Mouse (Mus musculus): Measurements from ENCODE around the gene Abca13. TPM values are rescaled to one million over a fixed set of nuclear protein-coding genes. Genes with fewer than 3 reads are reported as not detected.

Abca13 gene
- polyA plus RNA-seq, 1 experiment = not detected

DNA sequence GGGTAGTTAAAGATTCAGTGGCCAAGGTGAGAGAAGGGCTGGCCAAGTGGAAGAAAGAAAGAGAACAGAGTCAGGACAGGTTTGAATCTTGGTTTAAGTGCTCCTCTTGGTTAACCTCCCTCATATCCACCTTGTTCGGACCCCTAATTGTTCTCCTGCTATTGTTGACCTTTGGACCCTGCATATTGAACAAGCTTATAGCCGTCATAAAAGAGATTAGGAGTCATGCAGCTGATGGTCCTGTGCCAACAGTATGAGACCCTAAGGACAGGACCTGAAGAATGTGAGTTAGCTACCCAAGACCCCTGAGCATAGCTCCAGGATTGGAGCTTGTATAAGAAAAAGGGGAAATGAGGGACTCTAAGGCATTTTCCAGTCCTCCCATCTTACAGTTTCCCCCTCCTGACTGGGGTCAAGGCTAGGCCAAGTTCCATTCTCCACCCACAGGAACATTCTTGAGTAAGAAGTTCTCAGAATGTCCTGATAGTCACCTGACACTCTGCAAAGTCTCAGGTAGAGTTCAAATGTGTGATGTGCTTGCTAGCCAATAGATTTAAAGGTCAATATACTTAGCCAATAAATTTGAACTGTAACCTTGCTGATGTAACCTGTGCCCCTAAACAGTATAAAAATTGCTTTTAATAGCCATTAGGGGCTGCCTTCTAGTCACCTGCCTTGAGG lies 536.2 kb downstream of the Abca13 start:
- H3K4me1 ChIP-seq (ENCODE audit: control insufficient read depth, insufficient read depth, low read length) = no peaks in the 10 kb centered on the region
- H3K27ac ChIP-seq (ENCODE audit: insufficient read depth, low read depth, low read length) = no peak overlapping the region
- no peak overlapping the region for H3K4me3 ChIP-seq (ENCODE audit: insufficient read depth, low read length)
- TF ChIP-seq POLR2A (IDR thresholded peaks at IDR 0.05; ENCODE audit: borderline replicate concordance, low read depth, low read length) (no peak), CTCF (IDR thresholded peaks at IDR 0.05; ENCODE audit: low read depth, low read length) (no peak)

DNA sequence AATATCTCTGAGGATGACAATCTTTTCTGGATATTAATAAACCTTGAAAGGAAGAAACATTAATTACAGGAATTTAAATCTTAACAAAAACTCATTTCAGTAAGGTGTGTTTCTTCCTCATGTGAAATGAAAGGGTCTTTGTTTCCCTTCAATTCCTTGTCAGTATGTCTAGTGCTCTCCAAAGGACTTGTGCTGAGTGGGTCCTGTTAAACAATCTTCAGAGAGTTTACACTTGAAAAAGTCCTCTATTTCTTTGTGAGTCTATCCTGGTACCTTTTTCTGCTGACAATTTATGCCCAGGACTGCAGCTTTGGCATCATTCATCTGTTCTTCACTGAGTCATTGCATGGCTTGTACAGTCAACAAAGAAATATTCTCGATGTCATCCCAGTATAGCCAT lies 539.6 kb downstream of the Abca13 start:
- Histone ChIP-seq H3K27ac (ENCODE audit: insufficient read depth, low read depth, low read length) (no peak overlapping the region), H3K4me3 (ENCODE audit: insufficient read depth, low read length) (no peak overlapping the region), H3K4me1 (ENCODE audit: control insufficient read depth, insufficient read depth, low read length) (no peaks in the 10 kb centered on the region)
- no peak for TF ChIP-seq POLR2A (IDR thresholded peaks at IDR 0.05; ENCODE audit: borderline replicate concordance, low read depth, low read length)
- no peak for TF ChIP-seq CTCF (IDR thresholded peaks at IDR 0.05; ENCODE audit: low read depth, low read length)

Other genes starting within 250 kb of the Abca13 start
- gene Pkd1l1, start 218.7 kb upstream of the Abca13 start, polyA plus RNA-seq (2012; ENCODE audit: insufficient read depth, insufficient read length, missing spikeins) = not detected in 2 replicates
- 5.8 and 7.2 TPM in 2 replicates for gene Hus1, start 180.8 kb upstream of the Abca13 start, polyA plus RNA-seq (2012; ENCODE audit: insufficient read depth, insufficient read length, missing spikeins)
- not detected in 2 replicates for gene Gm11992, start 143.3 kb upstream of the Abca13 start, polyA plus RNA-seq (2012; ENCODE audit: insufficient read depth, insufficient read length, missing spikeins)
- not detected in 2 replicates for gene Sun3, start 143.0 kb upstream of the Abca13 start, polyA plus RNA-seq (2012; ENCODE audit: insufficient read depth, insufficient read length, missing spikeins)
- not detected in 2 replicates for gene Upp1, start 73.8 kb upstream of the Abca13 start, polyA plus RNA-seq (2012; ENCODE audit: insufficient read depth, insufficient read length, missing spikeins)